Mouse (Mus musculus) skeletal muscle tissue, adult 2 months (tissue): ENCODE data around the gene Wnt2.

ENCODE experiments used
- DNase-seq: peaks from one replicate; pipeline ENCODE4 v3.0.0-alpha.2; 2012; ENCODE audit warnings: low read depth, low spot score

Wnt2 gene

DNA sequence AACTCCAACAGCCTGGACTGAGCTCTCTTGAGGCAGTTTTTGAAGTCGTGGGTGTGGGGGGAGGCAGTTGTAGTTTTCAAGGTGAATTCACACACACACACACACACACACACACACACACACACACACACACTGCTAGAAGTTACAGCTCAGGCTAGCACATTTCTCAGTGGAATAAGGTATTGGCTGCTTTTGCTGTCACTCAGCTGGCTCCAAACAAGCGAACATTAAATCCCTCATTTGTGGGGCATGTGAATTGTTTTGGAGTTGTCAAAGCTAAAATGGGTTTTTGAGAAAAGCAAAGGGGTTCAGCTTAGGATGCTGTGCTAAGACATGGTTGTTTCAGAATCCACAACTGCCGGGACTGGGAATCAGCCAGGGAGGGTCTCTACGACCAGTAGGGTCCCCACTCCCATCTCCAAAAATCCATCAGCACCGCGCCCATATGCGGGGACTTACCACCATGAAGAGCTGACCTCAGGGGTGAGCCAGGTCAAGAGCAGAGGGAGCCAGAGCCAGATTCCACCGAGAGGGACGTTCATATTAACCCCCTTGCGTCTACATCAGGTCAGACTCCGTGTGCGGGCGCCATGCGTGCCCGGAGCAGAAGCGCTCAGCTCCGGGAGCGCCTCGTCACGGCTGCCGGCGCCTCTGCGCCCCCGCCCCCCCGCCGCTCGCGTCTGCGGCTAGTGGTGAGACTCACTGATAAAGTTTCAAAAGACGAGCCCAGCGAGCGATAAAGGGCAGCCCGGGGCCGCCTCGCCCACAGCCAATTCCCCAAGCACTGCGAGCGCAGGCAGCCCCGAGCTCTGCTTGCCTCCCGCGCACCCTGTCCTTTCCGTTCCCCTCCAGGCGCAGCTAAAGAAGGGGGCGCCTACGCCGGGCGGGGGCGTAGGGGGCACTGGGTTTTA, at the start of gene Wnt2:
Gene Wnt2, minus strand, starts transcription at position 840 of the 911 bp plus-strand sequence.
- no peak for DNase-seq

DNA sequence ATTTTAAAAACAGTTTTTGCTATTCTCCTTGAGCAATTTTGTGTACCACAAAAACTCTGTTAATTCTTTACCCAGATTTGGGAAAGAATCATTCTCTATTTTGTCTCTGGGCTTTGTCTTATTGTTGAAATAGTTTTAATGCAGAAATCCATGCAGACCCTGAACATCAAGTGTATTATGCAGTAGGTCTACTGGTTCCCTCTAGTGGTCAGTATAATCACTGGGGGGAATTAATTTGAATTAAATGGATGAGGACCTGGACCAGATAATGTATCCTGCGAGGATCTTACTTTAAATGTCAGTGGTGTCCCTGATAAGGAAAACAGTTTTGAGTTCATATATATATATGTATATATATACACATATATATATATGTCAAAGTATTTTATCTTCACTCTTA, 48.2 kb upstream of the Wnt2 start:
- DNase-seq: no peak

DNA sequence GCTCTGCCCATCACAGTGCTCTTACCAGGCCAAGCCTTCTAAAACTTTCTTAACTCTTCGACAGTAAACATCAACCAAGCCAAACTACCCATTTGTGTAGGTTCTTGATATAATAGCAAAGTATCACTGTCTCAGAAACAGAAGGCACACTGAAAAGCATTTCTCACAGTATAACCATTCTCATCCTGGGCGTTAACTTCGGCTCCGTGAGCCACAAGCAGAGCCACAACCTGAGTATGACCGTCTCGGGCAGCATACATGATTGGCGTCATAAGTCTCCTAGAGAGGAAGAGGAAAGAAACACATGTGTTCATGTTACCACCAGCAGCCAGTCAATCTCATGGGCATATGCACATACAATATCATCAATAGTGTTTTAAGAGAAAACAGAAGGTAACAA, 46.6 kb upstream of the Wnt2 start:
- DNase-seq: no peak

DNA sequence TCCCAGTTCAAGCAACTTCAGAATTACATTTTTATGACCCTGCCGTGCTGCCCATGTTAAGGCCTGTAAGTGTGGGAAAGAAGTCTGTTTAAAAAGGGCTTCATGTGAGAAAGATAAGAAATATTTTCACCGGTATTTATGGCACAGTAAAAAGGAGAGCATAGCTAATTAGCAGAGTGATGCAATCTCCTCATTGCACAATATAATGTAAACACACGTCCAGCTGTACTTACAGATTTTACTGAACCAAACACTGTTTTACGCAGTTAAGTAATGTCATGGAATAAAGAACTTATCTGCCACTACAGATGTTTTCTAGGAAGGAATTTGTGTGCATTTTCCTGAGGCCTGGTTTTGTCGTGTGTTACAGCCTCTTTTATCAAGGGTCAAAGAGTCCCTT, 46.2 kb upstream of the Wnt2 start:
- DNase-seq: no peak

DNA sequence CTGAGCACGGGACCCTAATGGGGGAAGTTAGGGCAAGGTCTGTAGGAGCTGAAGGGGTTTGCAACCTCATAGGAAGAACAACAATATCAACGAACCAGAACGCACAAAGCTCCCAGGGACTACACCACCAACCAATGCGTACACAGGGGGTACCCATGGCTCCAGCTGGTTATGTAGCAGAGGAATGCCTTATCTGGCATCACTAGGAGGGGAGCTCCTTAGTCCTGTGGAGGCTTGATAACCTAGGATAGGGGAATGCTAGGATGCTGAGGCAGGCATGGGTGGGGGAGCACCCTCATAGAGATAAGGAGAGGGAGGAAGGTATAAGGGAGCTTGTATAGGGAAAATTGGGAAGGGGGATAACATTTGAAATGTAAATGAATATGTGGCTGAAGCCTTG, 27.5 kb upstream of the Wnt2 start:
- no peak for DNase-seq

DNA sequence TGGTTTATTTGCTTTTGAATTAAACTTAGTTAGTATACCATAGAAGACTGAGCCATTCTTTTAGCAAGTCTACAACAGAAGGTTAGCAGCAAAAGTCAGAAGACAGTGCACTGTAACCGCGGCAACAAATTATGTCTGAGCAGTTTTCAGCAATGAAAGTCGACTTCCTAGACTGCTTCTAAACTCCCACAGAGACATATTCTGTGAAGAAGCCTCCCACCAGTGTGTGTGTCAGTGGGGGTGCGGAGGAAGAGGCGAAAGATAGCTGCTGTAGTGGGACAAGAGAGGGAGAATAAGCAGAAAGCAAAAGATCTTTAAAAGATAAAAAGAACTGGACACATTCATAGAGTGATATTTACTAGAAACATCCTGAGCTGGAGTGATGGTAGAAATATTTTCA, 21.3 kb upstream of the Wnt2 start:
- DNase-seq: no peak

DNA sequence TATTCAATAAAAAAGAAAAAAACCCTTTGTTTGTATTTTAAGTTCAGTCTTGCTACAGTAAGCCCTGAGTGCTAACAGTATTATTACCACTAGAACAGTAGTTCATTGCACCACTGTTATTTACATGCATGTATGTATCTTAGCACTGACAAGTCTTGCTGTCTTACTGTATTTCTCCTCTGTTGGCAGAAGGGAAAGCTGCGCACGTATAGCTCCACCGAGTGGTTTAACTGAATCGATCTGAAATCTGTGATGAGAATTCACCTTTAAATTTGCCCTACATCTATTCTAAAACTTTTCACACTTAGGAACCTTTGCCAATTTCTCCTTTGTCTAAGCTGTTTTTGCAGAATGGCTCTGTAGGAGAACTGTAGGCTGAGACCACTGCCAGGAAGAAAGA, 13.9 kb upstream of the Wnt2 start:
- DNase-seq: no peak

DNA sequence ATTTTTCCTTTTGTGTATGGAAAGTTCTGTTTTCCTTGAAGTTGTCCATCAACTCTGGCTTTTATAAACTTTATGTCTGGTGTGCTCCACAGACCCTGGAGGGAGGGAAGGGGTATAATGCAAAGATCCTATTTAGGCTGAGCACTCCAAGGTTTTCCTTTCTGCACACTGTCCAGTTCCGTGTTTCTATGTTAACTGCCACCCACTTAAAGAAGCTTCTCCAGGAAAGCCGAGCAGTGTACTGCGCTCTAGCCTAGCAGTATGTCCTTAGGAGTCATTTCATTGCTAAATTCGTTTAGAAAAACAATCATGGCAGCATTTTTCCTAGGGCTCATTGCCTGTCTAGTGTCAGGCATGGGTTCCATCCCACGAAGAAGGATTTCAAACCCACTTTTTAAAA, 12.8 kb upstream of the Wnt2 start:
- DNase-seq: no peak

DNA sequence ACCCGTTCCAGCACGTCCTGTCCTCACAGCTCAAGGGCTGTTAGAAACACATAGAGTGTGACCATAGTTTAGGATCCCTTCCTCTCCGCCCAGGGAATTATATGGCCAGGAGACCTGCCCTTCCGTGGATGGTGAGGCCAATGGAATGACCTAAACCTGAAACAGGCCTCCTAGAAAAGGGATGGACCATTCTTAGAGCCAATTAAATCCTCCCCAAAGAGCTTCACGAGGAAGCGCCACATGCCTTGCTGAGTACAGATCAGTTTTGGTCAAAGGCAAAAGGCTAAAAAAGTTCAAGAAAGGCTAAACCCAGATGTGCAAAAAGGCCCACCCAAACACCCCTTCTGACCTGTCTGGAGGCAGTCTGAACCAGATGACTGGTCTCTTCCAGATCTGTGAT, 1.9 kb upstream of the Wnt2 start:
- DNase-seq: peak; percentile 27

DNA sequence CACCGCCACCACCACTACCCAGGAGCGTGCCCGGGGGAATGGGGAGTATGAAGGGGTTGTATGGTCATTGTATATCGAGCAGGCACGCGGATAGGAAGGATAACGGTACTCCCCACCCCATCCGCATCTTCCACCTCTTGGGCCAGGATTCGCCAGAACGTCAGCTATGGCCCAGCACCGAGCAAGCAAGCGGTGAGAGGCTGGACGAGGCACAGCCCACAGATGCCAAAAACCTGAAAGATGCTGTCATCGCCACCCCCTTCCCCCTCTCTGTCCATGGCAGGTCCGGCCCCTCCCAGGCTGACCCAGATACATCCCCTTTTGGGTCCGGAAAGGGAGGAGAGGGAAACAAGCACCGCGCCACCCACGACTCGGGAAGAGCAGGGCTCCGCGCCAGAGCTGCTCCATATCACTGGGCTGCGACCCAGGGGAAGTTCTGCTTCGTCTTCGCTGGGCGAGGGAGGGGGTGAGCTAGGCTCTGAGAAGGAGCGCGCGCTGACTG, 1.2 kb upstream of the Wnt2 start:
- DNase-seq: peak; percentile 45

DNA sequence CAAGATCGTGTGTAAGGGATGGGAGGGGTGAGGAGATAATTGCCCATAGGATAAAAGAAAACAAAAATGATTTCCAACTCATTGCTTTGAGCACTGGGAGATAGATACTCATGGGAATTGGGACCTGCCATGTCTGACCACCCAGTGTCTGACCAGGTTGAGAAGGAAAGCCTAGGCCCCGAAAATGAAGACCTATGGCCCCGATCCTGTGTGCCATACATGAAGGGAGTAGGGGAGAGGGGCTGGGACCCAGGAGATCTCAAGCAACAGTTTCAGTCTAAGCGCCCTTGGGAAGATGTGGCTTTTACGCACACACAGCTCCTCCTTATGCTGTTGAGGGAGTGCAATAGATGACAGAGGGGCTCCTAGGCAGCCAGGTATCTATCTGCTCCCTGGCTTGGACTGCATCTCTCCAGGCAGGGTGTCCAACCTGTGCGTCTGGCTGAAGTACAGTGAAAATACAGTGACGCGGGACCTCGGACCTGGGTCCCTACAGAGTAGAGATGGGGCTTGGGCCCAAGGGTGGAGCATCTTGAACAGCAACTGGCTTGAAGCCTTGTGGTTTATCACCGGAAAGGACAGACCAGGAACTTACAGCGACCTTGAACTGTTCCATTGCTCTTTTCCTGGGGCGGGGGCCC, 603 bp upstream of the Wnt2 start:
- no peak for DNase-seq

DNA sequence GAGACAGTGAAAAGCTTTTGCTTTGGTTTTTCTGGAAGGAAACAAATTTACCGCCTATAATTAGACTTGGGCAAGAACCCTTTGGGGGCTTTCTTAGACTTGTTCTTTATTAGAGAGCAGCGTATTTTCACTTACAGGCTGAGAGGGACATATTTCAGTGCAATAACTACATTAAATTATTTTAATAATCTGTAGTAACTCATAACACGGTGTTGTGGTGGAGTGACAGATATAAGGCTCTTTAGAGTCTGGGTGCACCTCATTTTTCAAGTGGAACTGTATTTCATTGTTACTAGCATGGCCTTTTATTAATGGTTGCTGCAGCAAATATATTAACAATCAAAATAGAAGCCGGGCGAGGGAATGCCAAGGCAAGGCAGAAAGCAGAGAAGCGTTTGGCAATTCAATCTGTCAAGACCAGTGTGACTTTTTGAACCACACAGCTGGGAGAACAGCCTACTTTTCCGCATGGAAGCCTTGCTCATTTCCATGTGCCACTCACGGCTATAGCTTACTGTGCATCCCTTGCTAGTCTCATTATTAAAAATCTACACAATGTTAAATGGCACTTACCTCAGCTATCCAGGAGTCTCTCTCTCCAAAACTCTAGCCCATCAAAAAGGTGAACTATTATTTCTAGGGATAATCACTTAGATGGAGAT, 6.1 kb downstream of the Wnt2 start:
- no peak for DNase-seq

DNA sequence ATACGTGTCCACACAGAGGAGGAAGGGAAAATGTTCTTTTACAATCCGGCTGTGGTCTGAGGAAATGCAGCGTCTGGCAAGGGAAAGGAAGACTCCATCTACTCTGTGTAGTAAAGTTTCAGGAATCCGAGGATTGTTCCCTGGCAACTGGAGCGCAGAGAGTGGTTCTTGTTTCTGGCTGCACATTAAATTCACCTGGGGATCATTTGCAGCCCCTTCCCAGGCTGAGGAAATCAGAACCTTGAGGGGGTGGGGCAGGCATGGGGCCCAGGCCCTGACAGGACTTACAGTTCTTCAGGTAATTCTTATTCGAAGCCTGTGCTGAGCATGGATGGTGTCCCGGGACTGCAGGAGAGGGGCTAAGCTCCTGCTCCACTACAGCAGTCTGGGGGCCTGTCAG, 17.0 kb downstream of the Wnt2 start:
- no peak for DNase-seq

DNA sequence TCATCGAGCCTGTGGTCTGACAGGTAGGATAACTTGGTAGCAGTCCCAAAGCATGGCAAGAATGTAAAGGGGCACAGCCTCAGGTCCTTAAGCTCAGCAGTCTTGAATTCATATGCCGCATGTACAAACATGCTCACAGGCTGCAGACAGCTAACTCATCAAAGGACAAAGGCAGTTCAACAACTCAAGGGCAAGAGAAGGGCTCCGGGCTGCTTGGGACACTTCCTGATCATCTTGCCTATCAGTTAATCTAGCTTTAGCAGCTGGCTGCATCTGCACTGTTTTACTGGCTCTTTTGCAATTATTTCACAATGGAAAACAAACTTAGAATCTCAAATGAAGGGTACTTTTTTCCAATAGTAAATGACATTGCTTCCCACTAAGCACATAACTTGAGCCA, 23.0 kb downstream of the Wnt2 start:
- DNase-seq: no peak

DNA sequence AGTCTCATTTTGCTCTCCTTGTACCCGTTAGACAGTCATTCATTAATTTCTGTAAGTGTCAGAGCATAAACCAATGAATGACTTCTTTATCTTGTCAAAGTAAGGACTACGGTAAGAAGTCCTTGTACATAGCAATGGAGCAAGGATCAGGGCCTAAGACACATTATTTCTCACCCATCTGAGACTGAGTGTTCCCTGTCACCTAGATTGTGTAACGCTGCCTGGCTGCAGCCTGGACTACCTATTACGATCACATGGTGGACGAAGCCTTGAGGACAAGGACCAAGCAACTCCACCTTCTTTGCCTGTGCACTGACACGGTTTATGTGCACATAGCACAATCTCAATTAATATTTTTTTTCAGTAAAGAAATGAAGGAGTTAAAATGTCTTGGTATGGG, 28.3 kb downstream of the Wnt2 start:
- no peak for DNase-seq

DNA sequence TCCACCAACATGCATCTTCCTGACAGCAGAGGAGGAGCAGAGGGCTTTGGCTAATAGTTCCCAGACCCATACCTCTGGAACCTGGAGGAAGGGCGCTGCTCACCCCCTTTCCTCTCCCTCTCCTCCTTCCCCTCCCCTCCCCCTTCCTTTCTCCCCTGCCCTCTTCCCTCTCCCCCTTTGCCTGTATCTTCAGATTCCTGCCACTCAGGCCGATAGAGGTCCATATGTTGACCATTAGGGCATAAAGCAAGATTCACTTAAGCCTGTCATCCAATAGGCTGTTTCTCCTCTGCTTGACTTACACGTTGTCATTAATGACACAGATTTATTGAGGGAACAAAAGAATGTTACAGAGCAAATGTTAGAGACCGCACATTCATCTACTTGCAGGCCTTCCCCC, 31.9 kb downstream of the Wnt2 start:
- DNase-seq: no peak

DNA sequence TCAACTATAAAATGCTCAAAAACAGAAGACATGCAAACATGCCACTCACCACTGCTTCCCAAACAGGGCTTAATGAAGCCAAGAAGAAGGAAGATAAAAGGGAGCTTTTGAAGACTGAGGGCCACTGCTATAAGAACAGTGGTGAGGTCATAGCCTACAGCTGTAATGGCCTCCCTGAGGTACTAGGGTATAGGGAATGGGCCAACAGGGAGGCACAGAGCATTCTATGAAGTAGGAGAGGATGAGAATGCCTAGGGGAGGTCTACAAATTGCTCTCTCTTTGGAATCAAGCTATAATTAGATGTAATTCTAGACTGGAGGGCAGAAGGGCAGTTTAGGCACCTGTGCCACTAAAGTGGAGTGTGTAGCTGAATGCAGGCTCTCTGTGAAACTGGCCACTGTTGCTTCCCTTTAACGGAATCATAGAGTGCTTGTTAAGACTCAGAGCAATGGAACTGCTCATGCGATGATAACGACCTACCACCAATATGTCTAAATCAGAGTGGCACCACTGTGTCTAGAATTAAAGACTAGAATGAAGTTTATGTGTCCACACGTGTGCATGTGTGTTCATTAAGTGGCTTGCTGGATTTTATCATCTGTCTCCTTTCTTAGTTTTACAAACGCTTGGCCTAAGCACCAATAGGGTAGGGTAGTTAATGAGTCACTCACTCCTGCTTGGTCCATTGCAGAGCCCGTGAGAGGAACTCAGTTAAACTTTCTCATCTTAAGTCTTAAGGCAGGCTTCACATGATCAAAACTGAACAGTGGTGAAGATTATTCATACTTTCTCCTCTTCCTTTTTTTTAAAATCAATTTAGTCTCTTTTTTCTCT, 35.2 kb downstream of the Wnt2 start:
- DNase-seq: no peak

DNA sequence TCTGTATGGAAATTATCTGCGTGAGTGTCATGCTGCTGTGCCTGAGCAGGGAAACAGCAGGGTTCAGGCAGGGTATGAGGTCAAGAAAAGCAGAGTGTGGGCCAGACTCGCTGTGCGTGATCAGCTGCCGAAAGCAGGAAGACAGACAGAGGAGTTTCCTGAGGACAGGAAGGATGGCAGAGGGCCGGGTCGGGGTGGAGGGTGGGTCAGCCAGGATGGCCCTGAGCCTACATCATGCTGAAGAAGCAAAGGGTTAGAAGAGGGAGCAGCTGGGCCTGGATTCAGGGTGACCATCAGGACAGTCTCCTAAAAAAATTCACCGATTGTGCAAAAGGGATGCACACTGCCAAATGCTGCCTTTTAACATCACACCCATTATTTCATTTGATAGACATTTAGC, 38.8 kb downstream of the Wnt2 start:
- DNase-seq: peak; percentile 1

DNA sequence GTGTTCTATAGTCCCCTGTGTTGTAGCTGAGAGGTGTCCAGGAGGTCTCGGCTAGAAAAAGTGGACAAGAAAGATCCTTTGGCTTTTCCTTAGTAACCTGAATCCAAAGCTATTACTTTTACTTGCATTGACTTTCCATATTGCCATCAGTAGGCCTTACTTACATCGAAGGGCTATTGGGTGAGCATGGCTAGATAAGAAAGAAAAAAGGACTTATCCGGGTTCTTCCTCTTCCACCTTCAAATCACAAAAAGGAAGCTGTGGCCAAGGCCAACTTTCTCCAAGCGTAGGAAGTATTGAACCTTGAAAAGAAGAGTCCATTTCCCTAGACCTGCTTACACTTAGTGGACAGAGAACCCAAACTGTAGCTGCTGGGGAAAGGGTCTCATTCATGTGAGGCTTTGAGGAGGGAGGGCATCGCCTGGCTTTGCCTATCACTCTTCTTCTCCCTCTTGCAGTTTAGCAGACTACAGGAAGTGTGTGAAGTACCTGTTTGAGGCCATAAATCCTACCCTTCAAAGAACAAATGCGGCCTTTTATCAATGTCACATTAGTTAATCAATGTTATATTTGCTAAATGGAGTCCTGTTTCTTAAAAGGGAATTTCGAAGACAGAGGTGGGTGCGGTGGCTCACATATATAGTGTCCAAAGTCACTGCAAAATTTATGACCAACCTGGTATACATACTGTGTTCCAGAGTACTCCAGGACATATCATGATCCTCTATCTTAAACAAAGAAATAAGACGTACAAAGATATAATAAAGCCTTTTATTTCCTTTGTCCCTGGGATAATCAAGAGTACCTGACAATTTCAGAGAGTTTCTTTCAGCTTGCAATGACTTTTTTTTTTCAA, 40.0 kb downstream of the Wnt2 start:
- DNase-seq: no peak

DNA sequence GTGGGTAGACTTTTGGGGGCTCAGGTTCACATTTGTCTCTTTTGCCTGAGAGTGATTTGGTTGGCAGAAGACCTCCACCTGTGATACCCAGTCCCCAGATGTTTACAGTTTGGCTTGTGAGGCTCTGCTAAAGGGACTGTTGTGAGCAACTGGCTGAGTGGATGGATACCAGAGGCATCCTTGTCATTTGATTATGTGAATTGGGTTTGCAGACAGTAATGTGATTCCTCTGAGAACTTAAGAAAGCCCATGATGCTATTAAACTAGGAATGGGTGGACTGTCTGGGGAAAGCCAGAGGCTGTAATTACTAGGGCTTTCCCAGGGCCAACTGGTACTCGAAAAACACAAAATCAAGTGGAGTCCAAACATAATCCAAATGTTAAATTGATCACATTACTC, 51.0 kb downstream of the Wnt2 start:
- no peak for DNase-seq

DNA sequence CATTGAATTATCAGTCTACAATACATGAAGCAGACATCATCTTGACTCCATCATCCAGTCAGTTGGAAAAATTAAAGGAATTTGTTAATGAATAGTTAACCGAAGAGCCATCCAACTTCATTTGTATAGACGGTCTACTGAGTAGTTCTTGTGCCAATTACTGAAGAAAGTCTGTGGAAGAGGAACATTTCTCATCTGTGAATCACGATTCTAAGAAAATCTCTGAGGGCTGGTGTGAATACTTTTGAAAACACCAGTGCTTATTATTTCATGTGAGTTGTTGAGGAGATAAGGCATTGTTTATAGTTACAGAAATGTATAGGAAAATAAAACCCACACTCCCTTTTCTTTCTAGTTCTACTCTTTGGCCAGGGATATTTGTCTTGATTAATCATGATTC, 51.5 kb downstream of the Wnt2 start:
- DNase-seq: no peak
